Mouse (Mus musculus) cerebellum, postnatal 10 days (tissue): Measurements from ENCODE around the gene Muc3.
A peak's percentile ranks its signal among the peaks of the same experiment; 100 is the strongest.
"Not testable (repeated sequence)": the region's sequence is repeated elsewhere in the genome, so short reads cannot be mapped to it uniquely, and the experiment has no call there.

ENCODE experiments used
- DNase-seq, 2 experiments: peaks; one replicate each; pipeline ENCODE4 v3.0.0; 2021; ENCODE audit warnings: mixed read lengths in 2 of 2

Muc3 gene

GRCm38 (mm10) chr5:137149272-137149882, at the start of gene Muc3:
Gene Muc3, minus strand, starts transcription at chr5:137149322.
- DNase-seq: not testable (repeated sequence)

GRCm38 (mm10) chr5:137194488-137195120, 45.5 kb upstream of the Muc3 start:
- no peak for DNase-seq

DNA sequence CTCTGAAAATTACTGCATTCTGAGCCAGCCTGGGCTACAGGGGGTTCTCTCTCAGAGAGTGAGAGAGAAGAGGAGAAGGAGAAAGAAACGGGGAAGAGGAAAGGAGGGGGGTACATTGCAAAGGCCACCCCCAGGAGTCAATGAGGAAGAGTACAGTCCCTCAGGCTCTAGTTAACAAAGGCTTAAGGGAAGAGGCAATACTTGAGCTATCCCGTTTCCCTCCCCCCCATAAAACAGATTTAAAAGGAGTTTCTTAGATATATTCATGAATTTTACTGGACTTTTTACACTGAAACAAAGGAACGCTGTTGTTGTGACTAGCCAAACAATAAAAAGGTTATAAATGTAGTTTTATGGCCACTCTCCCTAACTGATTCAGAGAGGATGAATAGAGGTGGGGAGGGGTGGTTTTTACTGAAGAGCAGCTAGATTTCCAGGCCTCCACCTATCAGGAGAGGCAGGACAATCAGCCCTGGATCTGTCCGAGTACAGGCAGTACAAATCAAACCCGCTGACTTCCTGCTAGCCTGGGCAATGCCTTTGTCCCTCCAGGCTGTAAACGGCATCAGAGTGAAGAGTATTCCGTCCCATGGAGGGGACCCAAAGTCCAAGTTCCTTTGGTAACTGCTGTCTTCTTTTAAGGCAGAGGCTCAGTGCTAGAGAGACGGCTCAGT, 44.3 kb upstream of the Muc3 start:
- DNase-seq: no peak

DNA sequence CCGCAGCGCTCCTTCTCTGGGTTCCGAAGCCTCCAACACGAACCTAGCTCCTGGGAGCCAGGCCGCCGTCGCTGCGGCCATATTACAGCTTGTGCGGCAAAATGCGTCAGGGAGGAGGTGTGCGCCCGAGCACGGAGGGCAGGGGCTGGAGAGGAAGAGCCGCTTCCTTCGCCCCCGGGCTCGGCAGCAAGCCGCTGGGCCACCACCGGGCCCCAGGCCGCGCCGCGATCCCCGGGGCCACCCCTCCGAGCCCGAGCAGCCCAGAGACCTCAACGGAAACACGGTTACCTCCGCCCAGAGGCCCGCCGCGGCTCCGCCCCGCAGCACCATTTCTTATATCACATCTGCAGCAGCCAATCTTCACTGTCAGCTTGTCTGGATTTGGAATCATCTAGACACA, 40.2 kb upstream of the Muc3 start:
- peak; percentile 26 for DNase-seq

DNA sequence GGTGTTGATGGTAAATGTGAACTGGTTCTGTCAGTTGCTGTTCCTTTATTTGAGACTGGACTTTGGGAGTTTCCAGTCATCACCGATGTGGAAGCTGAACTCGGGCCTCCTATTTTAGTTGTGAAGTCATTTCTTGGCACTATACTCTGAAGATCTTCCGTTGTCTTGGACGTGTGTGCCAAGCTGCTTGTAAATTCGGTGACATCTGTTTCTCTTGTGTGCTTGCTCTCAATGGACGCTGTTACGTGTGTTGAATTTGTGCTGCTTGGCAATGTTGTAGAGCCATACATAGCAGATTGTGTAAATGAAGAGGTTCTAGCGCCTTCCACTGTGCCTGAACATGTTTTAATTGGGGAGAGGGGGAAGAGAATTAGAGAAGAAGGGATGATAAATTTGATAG, 36.2 kb upstream of the Muc3 start:
- DNase-seq: peak; percentile 9 to 13

DNA sequence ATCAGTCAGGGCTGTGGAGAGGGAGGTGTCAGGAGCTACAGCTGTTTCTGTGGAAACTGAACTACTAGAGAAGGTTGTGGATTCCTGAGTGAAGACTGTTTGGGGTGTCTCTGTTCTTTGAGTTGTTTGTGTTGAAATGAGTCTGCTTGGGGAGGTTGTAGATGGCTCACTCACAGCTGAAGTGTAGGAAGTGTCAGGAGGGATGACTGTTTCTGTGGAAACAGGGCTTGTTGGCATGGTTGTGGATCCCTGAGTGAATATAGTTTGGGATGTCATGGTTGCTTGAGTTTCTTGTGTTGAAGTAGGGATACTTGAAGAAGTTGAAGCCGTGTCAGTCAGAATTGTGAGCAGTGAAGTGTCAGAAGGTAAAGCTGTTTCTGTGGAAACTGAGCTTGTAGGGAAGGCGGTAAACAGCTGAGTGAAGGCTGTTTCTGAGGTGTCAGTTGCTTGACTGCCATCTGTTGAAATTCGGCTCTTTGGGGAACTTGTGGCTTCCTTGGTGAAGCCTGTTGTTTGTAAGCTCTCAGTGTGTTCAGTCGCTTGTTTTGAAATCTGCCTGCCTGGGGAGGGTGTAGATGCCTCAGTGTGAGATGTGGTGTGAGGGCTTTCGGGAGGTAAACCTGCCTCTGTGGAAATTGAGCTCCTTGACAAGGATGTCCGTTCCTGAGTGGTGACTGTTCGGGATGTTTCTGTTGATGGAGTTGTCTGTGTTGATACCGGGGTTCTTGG, 30.7 kb upstream of the Muc3 start:
- no peak for DNase-seq

GRCm38 (mm10) chr5:137173967-137174366, 24.8 kb upstream of the Muc3 start:
- no peak for DNase-seq

- DNase-seq: no peak
These were observed 23.5 kb upstream of the Muc3 start for GRCm38 (mm10) chr5:137172591-137172990.

DNA sequence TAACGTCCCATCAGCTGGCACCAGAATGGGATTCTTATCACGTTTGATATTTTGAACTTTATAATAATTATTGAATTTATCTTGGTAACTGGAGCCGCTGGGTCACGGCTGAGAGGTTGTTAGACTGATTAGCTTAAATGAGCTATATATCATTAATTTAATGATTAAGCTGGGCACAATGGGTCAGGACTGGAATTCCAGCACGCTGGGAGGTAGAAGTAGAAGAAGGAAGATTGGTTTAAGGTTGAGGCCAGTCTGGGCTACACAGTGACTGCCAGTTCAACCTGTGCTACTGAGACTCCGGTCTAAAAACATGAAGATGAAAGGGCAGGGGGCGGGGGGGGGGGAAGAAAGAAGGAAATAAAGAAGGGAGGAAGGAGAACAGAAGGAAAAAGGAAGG, 22.4 kb upstream of the Muc3 start:
- no peak for DNase-seq

- DNase-seq: no peak
These were observed 21.8 kb upstream of the Muc3 start for GRCm38 (mm10) chr5:137170836-137171380.

DNA sequence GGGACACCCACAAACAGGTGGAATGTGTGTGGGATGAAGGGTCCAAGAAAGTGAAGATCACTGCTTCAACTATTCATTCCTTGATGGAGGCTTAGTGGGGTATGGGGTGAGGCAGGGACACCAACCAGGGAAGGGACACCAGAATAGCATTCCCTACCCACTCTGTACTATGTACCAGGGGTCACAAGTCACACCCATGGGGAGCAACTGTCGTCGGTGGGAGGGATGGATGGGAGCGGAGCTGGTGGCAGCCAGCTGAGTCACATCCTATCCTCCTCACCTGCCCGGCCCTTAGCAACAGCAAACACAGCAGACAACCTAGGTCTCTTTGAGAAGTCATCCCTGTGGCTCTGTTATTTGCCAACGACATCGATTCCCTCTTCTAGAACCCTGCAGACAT, 18.4 kb upstream of the Muc3 start:
- DNase-seq: no peak

DNA sequence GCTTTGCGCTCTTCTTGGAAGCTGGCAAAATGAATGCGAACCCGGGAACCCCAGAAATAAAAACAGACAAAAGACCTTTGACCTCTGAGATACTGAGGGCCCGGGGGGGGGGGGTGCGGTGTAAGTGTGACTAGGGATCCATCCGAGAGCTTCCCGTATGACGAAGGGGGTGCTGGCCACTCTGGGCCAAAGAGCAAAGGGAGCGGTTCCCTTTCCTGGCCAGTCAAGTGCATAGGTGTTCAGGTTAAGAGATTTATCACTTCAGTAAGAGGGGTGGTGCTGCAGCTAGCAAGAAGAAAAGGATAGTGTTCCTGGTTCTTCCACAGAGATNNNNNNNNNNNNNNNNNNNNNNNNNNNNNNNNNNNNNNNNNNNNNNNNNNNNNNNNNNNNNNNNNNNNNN, 16.9 kb upstream of the Muc3 start:
- no peak for DNase-seq

DNA sequence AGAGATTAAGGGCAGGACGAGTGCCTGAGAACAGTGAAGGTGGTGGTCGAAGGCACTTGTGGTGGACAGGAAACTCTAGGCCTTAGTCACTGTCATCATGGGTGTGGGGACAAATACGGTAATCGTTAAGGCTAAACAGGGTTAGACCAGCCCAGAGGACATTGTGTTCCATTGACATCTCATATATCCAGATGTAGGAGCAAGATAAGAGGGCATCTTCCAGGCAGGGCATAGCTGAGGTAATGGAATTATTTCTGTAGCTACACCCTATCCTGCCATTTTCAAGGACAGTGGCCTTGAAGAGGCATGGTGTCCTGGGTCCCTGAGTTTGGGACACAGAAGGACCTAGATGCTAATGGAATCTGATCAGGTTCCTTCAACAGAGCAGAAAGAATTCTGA, 12.7 kb upstream of the Muc3 start:
- DNase-seq: no peak

- DNase-seq: peak; percentile 51 to 68
These were observed 10.3 kb upstream of the Muc3 start for GRCm38 (mm10) chr5:137159461-137159860.

- DNase-seq: no peak
These were observed 4.2 kb upstream of the Muc3 start for GRCm38 (mm10) chr5:137153289-137153688.

GRCm38 (mm10) chr5:137152623-137153022, 3.5 kb upstream of the Muc3 start:
- DNase-seq: no peak

- DNase-seq: no peak
These were observed 8.3 kb downstream of the Muc3 start for GRCm38 (mm10) chr5:137140836-137141235.

DNA sequence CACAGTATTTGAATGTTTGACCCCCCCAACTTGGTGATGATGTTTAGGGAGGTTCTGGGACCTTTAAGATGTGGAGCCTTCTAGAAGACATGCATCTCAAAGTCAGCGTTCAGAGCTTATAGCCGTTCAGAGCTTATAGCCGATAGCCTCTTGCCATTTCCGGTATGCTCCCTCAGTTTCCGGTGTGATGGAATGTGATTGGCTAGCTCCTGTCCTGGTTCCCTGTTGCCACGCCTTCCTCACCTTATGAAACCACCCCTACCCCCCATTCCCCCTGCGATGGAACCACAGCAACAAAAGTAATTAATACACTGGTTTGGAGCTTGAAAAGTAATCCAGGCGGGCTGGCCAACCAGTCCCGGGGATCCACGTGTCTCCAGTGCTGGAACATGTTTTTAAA, 10.1 kb downstream of the Muc3 start:
- no peak for DNase-seq

- DNase-seq: no peak
These were observed 14.2 kb downstream of the Muc3 start for GRCm38 (mm10) chr5:137134959-137135358.

GRCm38 (mm10) chr5:137131490-137131889, 17.6 kb downstream of the Muc3 start:
- DNase-seq: peak; percentile 78 to 84

GRCm38 (mm10) chr5:137129281-137129680, 19.8 kb downstream of the Muc3 start:
- no peak for DNase-seq

DNA sequence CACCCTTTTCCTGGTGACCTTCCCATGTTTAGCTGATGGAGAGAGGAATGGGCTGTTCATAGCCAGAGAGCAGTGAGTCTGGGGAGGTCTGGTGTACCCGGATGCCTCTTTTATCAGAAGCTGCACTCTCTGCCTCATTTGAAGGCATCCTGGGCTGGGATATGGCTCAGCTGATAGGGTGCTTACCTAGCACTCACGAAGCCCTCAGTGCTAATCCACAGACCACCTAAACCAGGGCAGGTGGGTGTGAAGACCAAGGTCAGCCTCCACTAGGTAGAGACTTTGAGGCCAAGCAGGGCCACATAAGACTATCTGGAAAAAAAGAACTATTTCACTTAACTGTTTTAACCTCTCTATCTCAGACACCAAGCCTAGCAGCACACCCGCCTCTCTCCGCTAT, 25.6 kb downstream of the Muc3 start:
- DNase-seq: no peak

GRCm38 (mm10) chr5:137122686-137123193, 26.4 kb downstream of the Muc3 start:
- DNase-seq: peak; percentile 82 to 87
